Mouse (Mus musculus): ENCODE results near the gene Plcxd3. TPM values are rescaled to one million over a fixed set of nuclear protein-coding genes. Genes with fewer than 3 reads are reported as not detected.

Plcxd3 gene
- polyA plus RNA-seq, 1 experiment from 2014 or later, result 4.1 TPM

GRCm38 (mm10) chr15:4387774-4388173 is 12.5 kb downstream of the Plcxd3 start:
- ATAC-seq (ENCODE audit: insufficient number of reproducible peaks, insufficient read depth, low FRiP score, low TSS enrichment, low read depth), result no peak
- Histone ChIP-seq H3K4me3 (replicated peaks) (no peak overlapping the region), H3K9ac (replicated peaks) (no peak overlapping the region), H3K4me2 (no peak overlapping the region), H3K27ac (no peak overlapping the region), H3K4me1 (replicated peaks) (no peaks in the 10 kb centered on the region), H3K36me3 (no peaks in the 10 kb centered on the region), H3K9me3 (no peaks in the 10 kb centered on the region), H3K27me3 (no peaks in the 10 kb centered on the region)

GRCm38 (mm10) chr15:4400096-4400495 is 24.8 kb downstream of the Plcxd3 start:
- H3K27me3 ChIP-seq, result no peaks in the 10 kb centered on the region
- H3K4me1 ChIP-seq (replicated peaks), result no peaks in the 10 kb centered on the region
- H3K9me3 ChIP-seq, result no peaks in the 10 kb centered on the region
- 79% methylated on average over 4 of the region's 4 CpGs for WGBS
- no peak overlapping the region for H3K9ac ChIP-seq (replicated peaks)
- no peak overlapping the region for H3K27ac ChIP-seq
- H3K4me3 ChIP-seq (replicated peaks), result no peak overlapping the region
- no peak overlapping the region for H3K4me2 ChIP-seq
- H3K36me3 ChIP-seq, result no peaks in the 10 kb centered on the region
- ATAC-seq (ENCODE audit: insufficient number of reproducible peaks, insufficient read depth, low FRiP score, low TSS enrichment, low read depth), result no peak

GRCm38 (mm10) chr15:4411333-4411732 is 36.0 kb downstream of the Plcxd3 start:
- WGBS, result 56% methylated on average over 2 of the region's 2 CpGs
- H3K27ac ChIP-seq, result no peak overlapping the region
- H3K4me2 ChIP-seq, result no peak overlapping the region
- no peak overlapping the region for H3K4me3 ChIP-seq (replicated peaks)
- H3K27me3 ChIP-seq, result no peaks in the 10 kb centered on the region
- H3K9ac ChIP-seq (replicated peaks), result no peak overlapping the region
- H3K4me1 ChIP-seq (replicated peaks), result no peaks in the 10 kb centered on the region
- H3K36me3 ChIP-seq, result no peaks in the 10 kb centered on the region
- no peaks in the 10 kb centered on the region for H3K9me3 ChIP-seq
- ATAC-seq (ENCODE audit: insufficient number of reproducible peaks, insufficient read depth, low FRiP score, low TSS enrichment, low read depth), result no peak

GRCm38 (mm10) chr15:4440081-4440480 is 64.8 kb downstream of the Plcxd3 start:
- H3K36me3 ChIP-seq, result no peaks in the 10 kb centered on the region
- no peak for ATAC-seq (ENCODE audit: insufficient number of reproducible peaks, insufficient read depth, low FRiP score, low TSS enrichment, low read depth)
- H3K9me3 ChIP-seq, result no peaks in the 10 kb centered on the region
- H3K4me3 ChIP-seq (replicated peaks), result no peak overlapping the region
- no peaks in the 10 kb centered on the region for H3K4me1 ChIP-seq (replicated peaks)
- no peak overlapping the region for H3K27ac ChIP-seq
- H3K9ac ChIP-seq (replicated peaks), result no peak overlapping the region
- H3K27me3 ChIP-seq, result no peaks in the 10 kb centered on the region
- H3K4me2 ChIP-seq, result no peak overlapping the region

DNA sequence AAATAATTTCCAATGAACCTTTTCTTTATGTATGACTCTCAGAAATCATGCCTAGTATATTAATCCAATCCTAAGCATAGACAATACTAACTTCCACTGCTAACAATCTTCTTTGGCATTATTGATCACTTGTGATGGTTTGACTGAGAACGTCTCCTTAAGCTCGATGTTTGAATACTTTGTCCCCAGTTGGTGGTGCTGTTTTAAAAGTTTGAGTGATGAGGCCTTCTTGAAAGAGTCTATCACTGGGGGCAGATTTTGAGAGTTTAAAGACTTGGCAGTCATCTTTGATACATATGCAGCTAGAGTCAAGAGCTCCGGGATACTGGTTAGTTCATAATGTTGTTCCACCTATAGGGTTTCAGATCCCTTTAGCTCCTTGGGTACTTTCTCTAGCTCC is 120.9 kb downstream of the Plcxd3 start:
- Histone ChIP-seq H3K27ac (no peak overlapping the region), H3K27me3 (no peaks in the 10 kb centered on the region), H3K4me1 (replicated peaks) (no peaks in the 10 kb centered on the region), H3K9me3 (no peaks in the 10 kb centered on the region), H3K36me3 (no peaks in the 10 kb centered on the region), H3K9ac (replicated peaks) (no peak overlapping the region), H3K4me3 (replicated peaks) (no peak overlapping the region), H3K4me2 (no peak overlapping the region)
- no peak for ATAC-seq (ENCODE audit: insufficient number of reproducible peaks, insufficient read depth, low FRiP score, low TSS enrichment, low read depth)
- WGBS, result 85% methylated on average over 3 of the region's 3 CpGs

DNA sequence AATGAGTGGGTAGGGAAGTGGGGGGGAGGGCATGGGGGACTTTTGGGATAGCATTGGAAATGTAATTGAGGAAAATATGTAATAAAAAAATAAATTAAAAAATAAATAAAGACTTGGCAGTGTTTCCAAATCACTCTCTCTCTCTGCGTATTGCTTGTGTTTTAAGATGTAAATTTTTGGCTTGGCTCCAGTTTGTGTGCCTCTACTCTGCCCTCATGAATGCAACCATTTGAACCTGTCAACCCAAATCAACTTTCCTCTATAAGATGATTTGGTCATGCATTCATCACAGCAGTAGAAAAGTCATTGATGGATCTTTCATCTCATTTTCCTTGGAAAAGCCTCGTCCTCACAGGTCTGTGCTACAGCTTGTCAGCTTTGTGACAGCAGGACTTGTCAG is 121.7 kb downstream of the Plcxd3 start:
- 81% methylated on average over 2 of the region's 2 CpGs for WGBS
- H3K4me1 ChIP-seq (replicated peaks), result no peaks in the 10 kb centered on the region
- H3K27me3 ChIP-seq, result no peaks in the 10 kb centered on the region
- no peak for ATAC-seq (ENCODE audit: insufficient number of reproducible peaks, insufficient read depth, low FRiP score, low TSS enrichment, low read depth)
- H3K4me2 ChIP-seq, result no peak overlapping the region
- no peak overlapping the region for H3K4me3 ChIP-seq (replicated peaks)
- no peak overlapping the region for H3K9ac ChIP-seq (replicated peaks)
- no peak overlapping the region for H3K27ac ChIP-seq
- no peaks in the 10 kb centered on the region for H3K36me3 ChIP-seq
- H3K9me3 ChIP-seq, result no peaks in the 10 kb centered on the region

- 82% methylated on average over 3 of the region's 3 CpGs for WGBS
- Histone ChIP-seq H3K27me3 (no peaks in the 10 kb centered on the region), H3K4me3 (replicated peaks) (no peak overlapping the region), H3K27ac (no peak overlapping the region), H3K9me3 (no peaks in the 10 kb centered on the region), H3K36me3 (no peaks in the 10 kb centered on the region), H3K4me2 (no peak overlapping the region), H3K4me1 (replicated peaks) (no peaks in the 10 kb centered on the region), H3K9ac (replicated peaks) (no peak overlapping the region)
- ATAC-seq (ENCODE audit: insufficient number of reproducible peaks, insufficient read depth, low FRiP score, low TSS enrichment, low read depth), result no peak
These were observed 122.7 kb downstream of the Plcxd3 start for GRCm38 (mm10) chr15:4498036-4498435.

- Histone ChIP-seq H3K9ac (replicated peaks) (no peak overlapping the region), H3K4me1 (replicated peaks) (no peaks in the 10 kb centered on the region), H3K4me2 (no peak overlapping the region), H3K36me3 (no peaks in the 10 kb centered on the region), H3K4me3 (replicated peaks) (no peak overlapping the region), H3K9me3 (no peaks in the 10 kb centered on the region), H3K27ac (no peak overlapping the region), H3K27me3 (no peaks in the 10 kb centered on the region)
- WGBS, result 91% methylated on average over 3 of the region's 3 CpGs
- no peak for ATAC-seq (ENCODE audit: insufficient number of reproducible peaks, insufficient read depth, low FRiP score, low TSS enrichment, low read depth)
These were observed 128.1 kb downstream of the Plcxd3 start for GRCm38 (mm10) chr15:4503366-4503765.

GRCm38 (mm10) chr15:4503826-4504225 is 128.5 kb downstream of the Plcxd3 start:
- no peak for ATAC-seq (ENCODE audit: insufficient number of reproducible peaks, insufficient read depth, low FRiP score, low TSS enrichment, low read depth)
- Histone ChIP-seq H3K9me3 (no peaks in the 10 kb centered on the region), H3K27me3 (no peaks in the 10 kb centered on the region), H3K4me2 (no peak overlapping the region), H3K27ac (no peak overlapping the region), H3K36me3 (no peaks in the 10 kb centered on the region), H3K9ac (replicated peaks) (no peak overlapping the region), H3K4me1 (replicated peaks) (no peaks in the 10 kb centered on the region), H3K4me3 (replicated peaks) (no peak overlapping the region)
- 80% methylated on average over 4 of the region's 4 CpGs for WGBS

DNA sequence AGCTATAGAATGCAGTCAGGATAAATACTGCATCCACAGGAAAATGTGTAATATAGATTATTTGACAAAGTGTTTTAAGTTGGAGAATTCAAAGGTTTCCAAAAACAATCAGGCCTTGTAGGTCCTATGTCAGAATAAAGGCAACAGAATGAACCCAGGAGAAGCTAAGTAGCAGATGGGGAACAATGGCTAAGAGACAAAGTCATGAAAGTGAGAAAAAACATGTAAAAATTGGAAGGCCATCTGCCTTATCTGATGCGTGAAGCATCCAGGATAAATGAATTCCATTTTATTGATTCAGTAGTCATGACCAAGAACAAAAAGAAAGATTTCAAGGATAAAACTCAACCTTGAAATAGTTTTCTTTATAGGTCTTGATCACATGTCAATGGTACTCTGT is 139.4 kb downstream of the Plcxd3 start:
- Histone ChIP-seq H3K36me3 (no peaks in the 10 kb centered on the region), H3K4me2 (no peak overlapping the region), H3K4me3 (replicated peaks) (no peak overlapping the region), H3K27me3 (no peaks in the 10 kb centered on the region), H3K9me3 (no peaks in the 10 kb centered on the region), H3K27ac (no peak overlapping the region), H3K9ac (replicated peaks) (no peak overlapping the region), H3K4me1 (replicated peaks) (no peaks in the 10 kb centered on the region)
- WGBS, result 89% methylated on average over 1 of the region's 1 CpGs
- no peak for ATAC-seq (ENCODE audit: insufficient number of reproducible peaks, insufficient read depth, low FRiP score, low TSS enrichment, low read depth)

DNA sequence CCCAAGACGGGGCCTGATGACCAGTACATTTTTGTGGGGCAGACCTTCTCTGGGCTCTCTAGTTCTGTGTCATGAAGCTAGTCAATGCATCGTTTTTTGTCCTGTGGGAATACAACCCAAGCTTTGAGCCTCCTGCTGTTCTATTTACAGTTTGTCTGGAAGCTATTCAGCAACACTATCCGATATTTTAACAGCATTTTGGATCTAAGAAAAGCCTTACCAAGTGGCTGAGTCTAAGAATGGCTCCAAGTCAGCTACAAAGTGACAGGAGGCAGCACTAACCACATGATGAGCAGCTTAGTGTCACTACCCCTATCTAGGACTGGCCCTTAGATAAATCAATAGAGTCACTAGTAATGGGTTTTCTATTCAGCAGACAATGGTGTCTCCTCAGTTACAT is 149.3 kb downstream of the Plcxd3 start:
- no peak overlapping the region for H3K4me3 ChIP-seq (replicated peaks)
- no peak overlapping the region for H3K4me2 ChIP-seq
- WGBS, result 74% methylated on average over 3 of the region's 3 CpGs
- no peaks in the 10 kb centered on the region for H3K4me1 ChIP-seq (replicated peaks)
- no peak for ATAC-seq (ENCODE audit: insufficient number of reproducible peaks, insufficient read depth, low FRiP score, low TSS enrichment, low read depth)
- H3K27me3 ChIP-seq, result no peaks in the 10 kb centered on the region
- H3K36me3 ChIP-seq, result no peaks in the 10 kb centered on the region
- H3K9ac ChIP-seq (replicated peaks), result no peak overlapping the region
- H3K9me3 ChIP-seq, result no peaks in the 10 kb centered on the region
- H3K27ac ChIP-seq, result no peak overlapping the region

DNA sequence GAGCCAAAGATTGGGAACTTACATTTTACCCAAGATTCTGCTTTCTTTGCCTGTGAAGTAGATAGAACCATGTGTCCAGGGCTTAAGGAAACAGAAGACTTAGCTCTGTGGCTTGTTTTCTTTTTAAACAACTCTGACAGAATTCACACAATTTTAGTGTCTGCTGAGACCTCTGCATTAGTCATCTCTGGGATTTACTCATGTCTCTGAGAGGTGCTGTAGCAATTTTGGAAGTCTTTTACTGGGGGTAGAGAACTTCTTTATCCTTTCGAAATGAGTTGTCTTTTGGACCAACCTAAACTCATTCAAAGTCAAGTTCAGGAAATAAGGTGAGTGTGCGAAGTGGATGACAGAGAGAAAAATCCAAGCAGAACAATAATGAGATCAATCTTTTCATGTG is 158.4 kb downstream of the Plcxd3 start:
- ATAC-seq (ENCODE audit: insufficient number of reproducible peaks, insufficient read depth, low FRiP score, low TSS enrichment, low read depth), result no peak
- Histone ChIP-seq H3K9me3 (no peaks in the 10 kb centered on the region), H3K4me3 (replicated peaks) (no peak overlapping the region), H3K4me2 (no peak overlapping the region), H3K36me3 (no peaks in the 10 kb centered on the region), H3K9ac (replicated peaks) (no peak overlapping the region), H3K27ac (no peak overlapping the region), H3K27me3 (no peaks in the 10 kb centered on the region), H3K4me1 (replicated peaks) (no peaks in the 10 kb centered on the region)
- 89% methylated on average over 2 of the region's 2 CpGs for WGBS
